Mouse (Mus musculus): ENCODE data around the gene 1700020D05Rik. TPM values are rescaled to one million over a fixed set of nuclear protein-coding genes. Genes with fewer than 3 reads are reported as not detected.

Gene 1700020D05Rik
- polyA plus RNA-seq (2012; ENCODE audit: insufficient read depth, low replicate concordance) = not detected in 2 replicates

DNA sequence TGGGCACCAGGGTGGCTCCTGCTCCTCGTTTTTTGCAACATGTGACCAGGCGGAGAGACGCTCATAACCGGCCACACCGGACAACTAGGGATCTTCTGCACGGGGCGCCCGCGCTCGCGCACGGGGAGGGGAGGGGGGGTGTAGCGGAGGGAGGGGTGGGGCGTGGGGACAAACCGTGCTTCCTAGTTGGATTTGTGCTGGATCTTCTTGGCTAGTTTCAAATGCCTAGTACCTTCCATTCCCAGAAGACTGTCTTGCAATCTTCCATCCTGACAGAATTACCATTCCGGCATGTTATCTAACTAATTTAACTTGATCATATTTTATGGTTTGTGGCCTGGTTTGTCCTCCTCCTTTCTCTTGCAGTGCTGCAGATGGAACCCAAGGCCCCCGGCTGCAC, at the start of gene 1700020D05Rik:
Gene 1700020D05Rik (minus strand): TSS at position 101 of the 400 bp plus-strand sequence.
- H3K4me3 ChIP-seq (replicated peaks) = no peak within 1 kb of the TSS
- H3K9me3 ChIP-seq = no peaks in the 10 kb centered on the region
- peaks cover 15% of the 10 kb centered on the region; the same call in 1 of the 2 replicates for H3K4me1 ChIP-seq
- no peaks in the 10 kb centered on the region for H3K27me3 ChIP-seq (replicated peaks)
- TF ChIP-seq GATA1 (IDR thresholded peaks at IDR 0.05; ENCODE audit: borderline replicate concordance, low read length) (no peak), FLI1 (IDR thresholded peaks at IDR 0.05; ENCODE audit: low read length) (no peak)
- H3K36me3 ChIP-seq (replicated peaks; ENCODE audit: low read length) = peaks cover 45% of the 10 kb centered on the region

DNA sequence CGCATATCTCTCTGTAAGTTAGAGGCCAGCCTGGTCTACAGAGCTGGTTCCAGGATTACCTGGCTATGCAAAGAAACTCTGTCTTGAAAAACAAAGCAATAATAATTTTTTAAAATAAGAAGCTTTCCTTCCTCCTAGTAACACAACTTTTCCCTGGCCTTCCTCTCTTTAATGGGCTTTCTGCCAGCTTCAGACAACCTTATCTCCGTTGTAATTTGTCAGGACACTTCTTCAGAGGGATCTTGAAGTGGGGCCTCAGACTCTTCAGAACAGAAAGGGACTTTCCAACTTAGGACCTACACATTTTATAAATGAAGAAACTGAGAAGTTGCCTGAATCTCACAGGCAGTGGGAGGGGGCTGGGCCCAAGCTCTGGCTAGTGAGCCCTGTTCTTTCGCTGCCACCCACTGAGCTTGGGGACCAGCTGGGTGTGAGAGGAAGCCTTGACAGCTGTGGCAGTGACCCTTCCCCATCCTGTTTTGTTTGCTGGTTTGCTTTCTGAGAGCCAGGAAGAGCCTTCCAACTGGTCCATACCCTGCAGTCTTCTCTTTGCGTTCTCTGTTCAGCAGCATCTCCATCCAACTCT, 44.0 kb upstream of the 1700020D05Rik start:
- Histone ChIP-seq H3K27me3 (replicated peaks) (peaks cover 53% of the 10 kb centered on the region), H3K9me3 (no peaks in the 10 kb centered on the region), H3K4me1 (peaks cover 7% of the 10 kb centered on the region), H3K4me3 (replicated peaks) (no peak overlapping the region), H3K36me3 (replicated peaks; ENCODE audit: low read length) (peaks cover 19% of the 10 kb centered on the region)
- TF ChIP-seq FLI1 (IDR thresholded peaks at IDR 0.05; ENCODE audit: low read length) (no peak), GATA1 (IDR thresholded peaks at IDR 0.05; ENCODE audit: borderline replicate concordance, low read length) (no peak)

DNA sequence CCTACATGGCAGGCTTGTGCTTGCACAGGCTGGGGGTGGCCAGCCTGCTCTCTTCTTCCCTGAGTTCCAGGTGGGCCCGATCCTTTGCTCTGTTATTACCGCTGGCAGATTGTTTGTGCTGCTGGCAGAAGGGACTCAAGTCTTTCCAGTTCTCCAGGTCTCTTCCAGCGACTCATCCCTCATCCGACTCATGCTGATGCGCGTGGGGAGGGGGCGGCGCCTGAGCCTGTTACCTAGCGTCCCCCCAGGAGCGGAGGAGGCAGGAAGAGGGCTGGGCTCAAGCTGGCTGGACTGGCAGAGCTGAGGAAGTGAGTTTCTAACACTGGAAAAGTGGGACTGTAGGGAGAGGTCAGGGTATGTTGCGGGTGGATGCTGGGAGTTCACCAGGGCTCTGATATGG, 40.4 kb upstream of the 1700020D05Rik start:
- Histone ChIP-seq H3K36me3 (replicated peaks; ENCODE audit: low read length) (no peaks in the 10 kb centered on the region), H3K27me3 (replicated peaks) (peaks cover 55% of the 10 kb centered on the region), H3K4me3 (replicated peaks) (no peak overlapping the region), H3K9me3 (no peaks in the 10 kb centered on the region), H3K4me1 (peaks cover 7% of the 10 kb centered on the region)
- TF ChIP-seq GATA1 (IDR thresholded peaks at IDR 0.05; ENCODE audit: borderline replicate concordance, low read length) = no peak
- TF ChIP-seq FLI1 (IDR thresholded peaks at IDR 0.05; ENCODE audit: low read length) = no peak

DNA sequence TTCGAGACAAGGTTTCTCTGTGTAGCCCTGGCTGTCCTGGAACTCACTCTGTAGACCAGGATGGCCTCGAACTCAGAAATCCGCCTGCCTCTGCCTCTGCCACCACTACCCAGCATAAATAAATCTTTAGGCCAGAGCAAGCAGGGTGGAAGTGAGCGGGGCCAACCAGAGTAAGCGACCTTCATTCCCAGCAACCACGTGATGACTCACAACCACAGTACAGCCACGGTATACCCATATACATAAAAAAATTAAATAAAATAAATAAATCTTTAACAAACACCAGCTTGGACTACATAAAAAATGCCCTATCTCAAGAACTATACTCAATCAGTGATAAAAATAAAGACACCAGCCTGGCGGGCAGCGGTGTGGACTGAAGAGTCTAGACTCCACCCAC, 39.8 kb upstream of the 1700020D05Rik start:
- Histone ChIP-seq H3K9me3 (no peaks in the 10 kb centered on the region), H3K27me3 (replicated peaks) (peaks cover 55% of the 10 kb centered on the region), H3K4me1 (peaks cover 7% of the 10 kb centered on the region), H3K36me3 (replicated peaks; ENCODE audit: low read length) (no peaks in the 10 kb centered on the region), H3K4me3 (replicated peaks) (no peak overlapping the region)
- no peak for TF ChIP-seq GATA1 (IDR thresholded peaks at IDR 0.05; ENCODE audit: borderline replicate concordance, low read length)
- no peak for TF ChIP-seq FLI1 (IDR thresholded peaks at IDR 0.05; ENCODE audit: low read length)

DNA sequence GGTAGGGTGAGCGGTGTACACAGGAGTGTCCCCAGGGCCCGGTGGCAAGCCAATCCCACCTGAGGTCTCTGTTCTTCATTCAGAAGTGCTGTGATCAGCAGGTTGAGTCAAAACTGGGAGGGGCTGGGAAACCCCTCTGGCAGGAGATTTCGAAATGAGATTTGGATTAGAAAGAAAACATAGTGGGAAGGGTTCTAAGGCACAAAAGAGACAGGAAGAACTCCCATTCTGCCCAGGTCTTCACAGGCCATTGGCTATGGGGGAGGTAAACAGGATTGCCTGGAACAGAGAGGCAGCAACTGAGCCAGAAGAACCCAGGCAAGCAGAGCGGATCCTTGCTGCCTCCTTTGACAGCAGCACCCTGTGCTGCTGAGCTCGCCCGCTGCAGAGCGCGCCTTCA, 35.2 kb upstream of the 1700020D05Rik start:
- Histone ChIP-seq H3K27me3 (replicated peaks) (peaks cover 42% of the 10 kb centered on the region), H3K36me3 (replicated peaks; ENCODE audit: low read length) (peaks cover 6% of the 10 kb centered on the region), H3K9me3 (peaks cover 2% of the 10 kb centered on the region; the same call in 1 of the 2 replicates), H3K4me3 (replicated peaks) (no peak overlapping the region), H3K4me1 (peaks cover 11% of the 10 kb centered on the region)
- TF ChIP-seq FLI1 (IDR thresholded peaks at IDR 0.05; ENCODE audit: low read length) = no peak
- TF ChIP-seq GATA1 (IDR thresholded peaks at IDR 0.05; ENCODE audit: borderline replicate concordance, low read length) = no peak

DNA sequence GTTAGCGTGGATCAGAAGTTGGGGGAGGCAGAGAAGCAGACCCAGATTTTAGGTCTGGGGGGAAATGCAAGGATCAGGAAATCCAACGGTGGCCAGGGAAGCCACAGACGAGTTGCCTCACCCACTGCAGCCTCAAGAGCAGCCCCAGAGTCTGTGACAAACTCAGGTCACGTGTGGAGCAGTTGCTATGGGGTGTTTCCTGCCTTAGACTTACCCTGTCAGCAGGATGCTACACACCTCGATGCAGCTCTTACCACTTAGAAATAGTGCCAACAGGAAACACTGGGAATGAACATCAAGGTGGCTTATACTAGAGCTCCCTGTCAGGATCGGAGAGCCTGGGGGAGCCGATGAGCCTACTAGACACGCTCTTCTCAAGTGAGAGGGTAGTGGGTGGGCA, 28.9 kb upstream of the 1700020D05Rik start:
- H3K4me1 ChIP-seq = peaks cover 22% of the 10 kb centered on the region
- H3K9me3 ChIP-seq = peaks cover 2% of the 10 kb centered on the region; the same call in 1 of the 2 replicates
- TF ChIP-seq GATA1 (IDR thresholded peaks at IDR 0.05; ENCODE audit: borderline replicate concordance, low read length) (no peak), FLI1 (IDR thresholded peaks at IDR 0.05; ENCODE audit: low read length) (no peak)
- H3K4me3 ChIP-seq (replicated peaks) = no peak overlapping the region
- peaks cover 27% of the 10 kb centered on the region for H3K27me3 ChIP-seq (replicated peaks)
- peaks cover 3% of the 10 kb centered on the region for H3K36me3 ChIP-seq (replicated peaks; ENCODE audit: low read length)

DNA sequence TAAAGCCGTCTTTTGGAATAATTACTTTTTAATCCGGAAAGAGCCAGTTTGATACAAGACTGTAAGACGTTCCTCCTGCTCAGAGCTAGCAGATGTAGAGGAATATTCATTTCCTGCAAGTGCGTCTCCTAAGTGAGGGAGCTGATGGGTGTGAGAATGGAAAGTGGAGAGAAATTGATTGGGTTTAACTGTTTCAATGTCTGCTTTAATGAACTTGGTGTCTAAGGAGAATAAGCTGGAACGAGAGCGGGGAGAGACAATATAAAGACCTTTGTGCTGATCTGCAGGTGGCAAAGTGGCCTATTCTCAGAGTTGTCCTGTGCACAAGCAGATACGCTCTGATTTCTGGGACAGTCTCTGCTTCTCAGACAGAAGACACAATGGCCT, 26.5 kb upstream of the 1700020D05Rik start:
- H3K27me3 ChIP-seq (replicated peaks) = peaks cover 29% of the 10 kb centered on the region
- H3K9me3 ChIP-seq = no peaks in the 10 kb centered on the region
- TF ChIP-seq GATA1 (IDR thresholded peaks at IDR 0.05; ENCODE audit: borderline replicate concordance, low read length) = no peak
- no peak for TF ChIP-seq FLI1 (IDR thresholded peaks at IDR 0.05; ENCODE audit: low read length)
- peaks cover 21% of the 10 kb centered on the region for H3K4me1 ChIP-seq
- H3K4me3 ChIP-seq (replicated peaks) = no peak overlapping the region
- H3K36me3 ChIP-seq (replicated peaks; ENCODE audit: low read length) = peaks cover 2% of the 10 kb centered on the region

DNA sequence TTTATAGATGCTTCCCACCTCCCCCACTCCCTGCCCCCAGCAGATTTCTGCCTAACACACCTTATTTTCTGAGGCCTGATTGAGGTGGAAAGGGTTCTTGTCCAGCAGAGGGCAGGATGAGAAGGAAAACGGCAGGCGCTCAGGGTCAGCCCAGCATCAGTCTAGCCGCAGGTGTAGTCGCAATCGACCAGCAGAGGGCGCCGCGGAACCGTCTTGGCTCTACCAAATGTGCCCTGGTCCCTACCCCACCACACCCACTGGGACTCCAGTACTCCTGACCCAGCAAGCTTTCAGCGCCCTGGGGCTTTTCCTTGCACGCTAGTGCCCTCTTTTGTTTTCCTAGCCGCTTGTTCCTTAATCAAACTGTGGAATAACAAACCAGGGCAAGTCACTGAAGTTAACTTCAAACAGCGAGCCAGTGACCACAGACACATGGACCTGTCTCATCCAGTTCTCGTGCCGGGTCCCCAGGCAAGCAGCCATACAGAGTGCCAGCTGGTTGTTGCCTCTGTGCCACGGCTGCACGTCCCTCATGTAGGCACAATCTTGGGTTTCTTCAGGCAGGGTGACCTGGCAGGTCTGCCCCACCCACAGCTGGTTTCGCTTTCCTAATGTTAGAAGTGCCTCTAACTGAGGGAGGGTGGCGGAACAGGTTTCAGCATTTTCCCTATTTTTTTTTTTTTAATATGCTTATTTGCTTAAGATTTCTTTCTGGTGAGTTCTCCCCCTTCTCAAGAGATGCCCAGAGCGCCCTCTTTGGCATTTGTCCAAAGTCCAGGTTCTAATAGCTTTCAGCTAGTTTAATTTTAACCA, 25.9 kb upstream of the 1700020D05Rik start:
- H3K36me3 ChIP-seq (replicated peaks; ENCODE audit: low read length) = no peaks in the 10 kb centered on the region
- H3K9me3 ChIP-seq = no peaks in the 10 kb centered on the region
- H3K4me3 ChIP-seq (replicated peaks) = peak overlapping the region; percentile 88
- TF ChIP-seq GATA1 (IDR thresholded peaks at IDR 0.05; ENCODE audit: borderline replicate concordance, low read length) (no peak), FLI1 (IDR thresholded peaks at IDR 0.05; ENCODE audit: low read length) (no peak)
- peaks cover 28% of the 10 kb centered on the region for H3K27me3 ChIP-seq (replicated peaks)
- H3K4me1 ChIP-seq = peaks cover 17% of the 10 kb centered on the region

DNA sequence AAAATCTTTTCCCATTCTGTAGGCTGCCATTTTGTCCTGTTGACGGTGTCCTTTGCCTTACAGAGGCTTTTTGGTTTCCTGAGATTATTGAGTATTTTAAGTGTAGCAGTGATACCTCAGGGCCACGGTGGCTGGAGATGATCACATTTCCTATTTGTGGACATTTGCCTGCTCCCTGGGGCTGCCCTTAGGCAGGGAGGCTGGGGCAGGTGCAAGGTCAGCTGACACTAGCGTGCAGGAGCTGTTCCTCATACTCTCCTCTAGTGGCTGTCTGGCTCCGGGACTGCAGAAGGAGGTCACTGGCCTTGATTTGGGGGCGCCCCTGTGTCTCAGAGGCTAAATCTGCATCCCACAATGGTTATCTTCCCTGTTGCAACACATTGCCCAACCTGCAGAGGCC, 21.6 kb upstream of the 1700020D05Rik start:
- Histone ChIP-seq H3K36me3 (replicated peaks; ENCODE audit: low read length) (no peaks in the 10 kb centered on the region), H3K4me3 (replicated peaks) (no peak overlapping the region), H3K9me3 (no peaks in the 10 kb centered on the region), H3K27me3 (replicated peaks) (peaks cover 18% of the 10 kb centered on the region), H3K4me1 (peaks cover 17% of the 10 kb centered on the region)
- no peak for TF ChIP-seq FLI1 (IDR thresholded peaks at IDR 0.05; ENCODE audit: low read length)
- TF ChIP-seq GATA1 (IDR thresholded peaks at IDR 0.05; ENCODE audit: borderline replicate concordance, low read length) = no peak

DNA sequence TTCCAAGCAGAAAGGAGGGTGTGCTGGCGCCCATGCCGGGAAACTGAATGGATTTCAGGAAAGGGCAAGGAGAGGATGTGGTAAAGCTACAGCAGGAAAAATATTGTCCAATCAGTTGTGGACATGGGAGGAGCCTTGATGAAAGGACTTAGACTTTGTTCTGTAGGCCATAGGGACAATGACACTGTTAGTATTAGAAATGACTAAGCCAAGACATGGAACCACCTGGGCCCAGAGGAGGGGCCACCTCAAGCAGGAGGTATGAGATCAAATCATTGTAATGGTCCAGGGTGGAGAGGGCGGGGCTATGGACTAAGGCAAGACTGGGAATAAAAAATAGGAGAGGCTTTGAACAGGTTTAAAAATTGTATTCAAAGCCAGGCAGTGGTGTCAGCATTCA, 15.1 kb upstream of the 1700020D05Rik start:
- Histone ChIP-seq H3K27me3 (replicated peaks) (peaks cover 11% of the 10 kb centered on the region), H3K36me3 (replicated peaks; ENCODE audit: low read length) (peaks cover 5% of the 10 kb centered on the region), H3K4me3 (replicated peaks) (no peak overlapping the region), H3K9me3 (no peaks in the 10 kb centered on the region), H3K4me1 (peaks cover 26% of the 10 kb centered on the region)
- no peak for TF ChIP-seq GATA1 (IDR thresholded peaks at IDR 0.05; ENCODE audit: borderline replicate concordance, low read length)
